In genomic region chr3:82249968-82250795, GRCm38 (mm10) we compare ENCODE assay signal across 12 mouse cellular contexts.
DNase-seq lines count a peak whose midpoint lies in the region; ATAC-seq and TF ChIP-seq lines count a peak whose summit lies in the region.
"Had no signal": no experiment of that assay in that cellular context is flagged by ENCODE, and none has a peak within 500 bp of the region (broad histone marks: within the 10 kb centered on the region; RNA-seq: fewer than 3 reads in every experiment).

No protein-coding gene starts in this region.

- H3K4me2 ChIP-seq in kidney, embryonic 14.5 days (replicated peaks; ENCODE audit: low read depth, low read length), result no peak overlapping the region
- peak overlapping the region; percentile 30 for H3K4me2 ChIP-seq in hindbrain, embryonic 14.5 days (replicated peaks)
- H3K4me2 ChIP-seq: liver, embryonic 15.5 days; neural tube, embryonic 12.5 days had no signal

- ATAC-seq in kidney, embryonic 14.5 days (ENCODE audit: low FRiP score, low TSS enrichment), result no peak
- peak; percentile 89 for ATAC-seq in hindbrain, embryonic 14.5 days (ENCODE audit: low FRiP score)

- no peaks in the 10 kb centered on the region for H3K9me3 ChIP-seq in kidney, embryonic 14.5 days (ENCODE audit: control insufficient read depth, low read length)
- no peaks in the 10 kb centered on the region for H3K9me3 ChIP-seq in hindbrain, embryonic 14.5 days (ENCODE audit: control insufficient read depth, low read length)
- H3K9me3 ChIP-seq: liver, embryonic 15.5 days; neural tube, embryonic 12.5 days had no signal

- no peaks in the 10 kb centered on the region for H3K27me3 ChIP-seq in kidney, embryonic 14.5 days (ENCODE audit: control insufficient read depth, insufficient read depth, low read length)
- no peaks in the 10 kb centered on the region for H3K27me3 ChIP-seq in hindbrain, embryonic 14.5 days (ENCODE audit: control insufficient read depth, insufficient read depth, low read length)
- no peaks in the 10 kb centered on the region for H3K27me3 ChIP-seq in small intestine, adult 2 months (ENCODE audit: control insufficient read depth, insufficient read depth, low read length)
- H3K27me3 ChIP-seq: liver, embryonic 15.5 days; neural tube, embryonic 12.5 days had no signal

- 53% methylated on average over 6 of the region's 6 CpGs for WGBS in kidney, embryonic 14.5 days
- 42% methylated on average over 6 of the region's 6 CpGs for WGBS in hindbrain, embryonic 14.5 days
- 39% methylated on average over 6 of the region's 6 CpGs for WGBS in small intestine, adult 2 months

- no peaks in the 10 kb centered on the region for H3K36me3 ChIP-seq in kidney, embryonic 14.5 days (ENCODE audit: control insufficient read depth, insufficient read depth, low read length)
- no peaks in the 10 kb centered on the region for H3K36me3 ChIP-seq in hindbrain, embryonic 14.5 days (replicated peaks; ENCODE audit: control insufficient read depth, insufficient read depth)
- H3K36me3 ChIP-seq in small intestine, adult 2 months (ENCODE audit: control insufficient read depth, insufficient read depth, low read length), result no peaks in the 10 kb centered on the region
- H3K36me3 ChIP-seq: liver, embryonic 15.5 days; neural tube, embryonic 12.5 days had no signal

- 0 out of 2 replicates have a peak, but pooled peaks cover 4% of the 10 kb centered on the region for H3K4me1 ChIP-seq in kidney, embryonic 14.5 days (ENCODE audit: control insufficient read depth, insufficient read depth, low read length)
- peaks cover 19% of the 10 kb centered on the region for H3K4me1 ChIP-seq in hindbrain, embryonic 14.5 days (replicated peaks; ENCODE audit: control insufficient read depth, insufficient read depth, low read length)
- H3K4me1 ChIP-seq in small intestine, adult 2 months (ENCODE audit: control insufficient read depth, insufficient read depth, insufficient read length, low read length), result no peaks in the 10 kb centered on the region
- H3K4me1 ChIP-seq: liver, embryonic 15.5 days; neural tube, embryonic 12.5 days had no signal

- H3K4me3 ChIP-seq in kidney, embryonic 14.5 days (ENCODE audit: low read length), result no peak overlapping the region
- no peak overlapping the region for H3K4me3 ChIP-seq in hindbrain, embryonic 14.5 days (replicated peaks; ENCODE audit: low read length)
- H3K4me3 ChIP-seq in small intestine, adult 2 months (ENCODE audit: low read depth, low read length), result no peak overlapping the region
- H3K4me3 ChIP-seq: liver, embryonic 15.5 days; neural tube, embryonic 12.5 days had no signal

- no peak overlapping the region for H3K9ac ChIP-seq in kidney, embryonic 14.5 days (ENCODE audit: low read depth, low read length)
- H3K9ac ChIP-seq in hindbrain, embryonic 14.5 days, result no peak overlapping the region
- H3K9ac ChIP-seq: liver, embryonic 15.5 days; neural tube, embryonic 12.5 days had no signal

- TF ChIP-seq POLR2A in small intestine, adult 2 months (IDR thresholded peaks at IDR 0.05; ENCODE audit: low read depth, low read length), result no peak

- no peak for DNase-seq in kidney, postnatal 25 days
- DNase-seq in retina, adult 2 months (ENCODE audit: low read depth, low spot score), result peak; percentile 36
- DNase-seq in retina, embryonic 14.5 days (ENCODE audit: low spot score), result no peak
- DNase-seq in hindbrain, embryonic 14.5 days (ENCODE audit: low spot score), result peak; percentile 51
- no peak for DNase-seq in thymus, postnatal 4 days
- DNase-seq in spleen, postnatal 4 days (ENCODE audit: low spot score in 2 of 2), result no peak
- DNase-seq: cerebellum, adult 9-11 months; thymus, postnatal 14 days had no signal

- no peak for TF ChIP-seq CTCF in small intestine, adult 2 months (IDR thresholded peaks at IDR 0.05; ENCODE audit: extremely low read depth, insufficient read length, insufficient replicate concordance, low read depth, low read length)

- peak overlapping the region; percentile 71 for H3K27ac ChIP-seq in kidney, embryonic 14.5 days (ENCODE audit: low read depth, low read length)
- H3K27ac ChIP-seq in hindbrain, embryonic 14.5 days, result peak overlapping the region; percentile 86
- H3K27ac ChIP-seq in small intestine, adult 2 months (ENCODE audit: insufficient read depth, low read depth, low read length), result peak overlapping the region; percentile 15; the same call in 1 of the 2 replicates
- H3K27ac ChIP-seq: liver, embryonic 15.5 days; neural tube, embryonic 12.5 days had no signal

Comparison
In these comparisons a context has a peak if more than half of its experiments do, and no peak if none do; other contexts are left out.
1. DNase-seq: peak in retina, adult 2 months (single experiment) and hindbrain, embryonic 14.5 days (single experiment); none in kidney, postnatal 25 days (0 of 2), retina, embryonic 14.5 days (single experiment), thymus, postnatal 4 days (single experiment) and spleen, postnatal 4 days (0 of 2).
2. H3K27ac ChIP-seq: peak in every context shown above with its lines; median percentile 86 in hindbrain, embryonic 14.5 days; 71 in kidney, embryonic 14.5 days; 15 in small intestine, adult 2 months.